Mouse (Mus musculus): ENCODE data around the gene Heatr3. TPM values are rescaled to one million over a fixed set of nuclear protein-coding genes. Genes with fewer than 3 reads are reported as not detected.

Gene Heatr3
- polyA plus RNA-seq, 1 experiment = 3.9 TPM

- H3K27ac ChIP-seq (ENCODE audit: insufficient read depth, low read depth, low read length) = no peak overlapping the region
- no peak for TF ChIP-seq POLR2A (IDR thresholded peaks at IDR 0.05; ENCODE audit: low read depth, low read length)
- TF ChIP-seq CTCF (IDR thresholded peaks at IDR 0.05; ENCODE audit: extremely low read depth, insufficient read length, insufficient replicate concordance, low read depth, low read length) = no peak
- H3K4me3 ChIP-seq (ENCODE audit: low read depth, low read length) = no peak overlapping the region
- no peaks in the 10 kb centered on the region for H3K27me3 ChIP-seq (ENCODE audit: control insufficient read depth, insufficient read depth, low read length)
- H3K36me3 ChIP-seq (ENCODE audit: control insufficient read depth, insufficient read depth, low read length) = no peaks in the 10 kb centered on the region
- 80% methylated on average over 1 of the region's 1 CpGs for WGBS
- no peaks in the 10 kb centered on the region for H3K4me1 ChIP-seq (ENCODE audit: control insufficient read depth, insufficient read depth, insufficient read length, low read length)
These were observed 47.3 kb downstream of the Heatr3 start for GRCm38 (mm10) chr8:88184914-88185313.

- Histone ChIP-seq H3K4me3 (ENCODE audit: low read depth, low read length) (no peak overlapping the region), H3K36me3 (ENCODE audit: control insufficient read depth, insufficient read depth, low read length) (no peaks in the 10 kb centered on the region), H3K4me1 (ENCODE audit: control insufficient read depth, insufficient read depth, insufficient read length, low read length) (no peaks in the 10 kb centered on the region), H3K27ac (ENCODE audit: insufficient read depth, low read depth, low read length) (no peak overlapping the region), H3K27me3 (ENCODE audit: control insufficient read depth, insufficient read depth, low read length) (no peaks in the 10 kb centered on the region)
- WGBS = 89% methylated on average over 6 of the region's 6 CpGs
- TF ChIP-seq CTCF (IDR thresholded peaks at IDR 0.05; ENCODE audit: extremely low read depth, insufficient read length, insufficient replicate concordance, low read depth, low read length) (no peak), POLR2A (IDR thresholded peaks at IDR 0.05; ENCODE audit: low read depth, low read length) (no peak)
These were observed 48.1 kb downstream of the Heatr3 start for GRCm38 (mm10) chr8:88185716-88186115.

- WGBS = 35% methylated on average over 3 of the region's 3 CpGs
- Histone ChIP-seq H3K27me3 (ENCODE audit: control insufficient read depth, insufficient read depth, low read length) (no peaks in the 10 kb centered on the region), H3K27ac (ENCODE audit: insufficient read depth, low read depth, low read length) (no peak overlapping the region), H3K4me1 (ENCODE audit: control insufficient read depth, insufficient read depth, insufficient read length, low read length) (peaks cover 9% of the 10 kb centered on the region; the same call in 1 of the 2 replicates), H3K36me3 (ENCODE audit: control insufficient read depth, insufficient read depth, low read length) (no peaks in the 10 kb centered on the region; the same call in 1 of the 2 replicates), H3K4me3 (ENCODE audit: low read depth, low read length) (no peak overlapping the region)
- TF ChIP-seq CTCF (IDR thresholded peaks at IDR 0.05; ENCODE audit: extremely low read depth, insufficient read length, insufficient replicate concordance, low read depth, low read length) (no peak), POLR2A (IDR thresholded peaks at IDR 0.05; ENCODE audit: low read depth, low read length) (no peak)
These were observed 59.7 kb downstream of the Heatr3 start for GRCm38 (mm10) chr8:88197328-88197727.

GRCm38 (mm10) chr8:88198551-88198944 lies 60.9 kb downstream of the Heatr3 start:
- Histone ChIP-seq H3K4me3 (ENCODE audit: low read depth, low read length) (peak overlapping the region; percentile 96), H3K27me3 (ENCODE audit: control insufficient read depth, insufficient read depth, low read length) (no peaks in the 10 kb centered on the region), H3K36me3 (ENCODE audit: control insufficient read depth, insufficient read depth, low read length) (no peaks in the 10 kb centered on the region; the same call in 1 of the 2 replicates), H3K27ac (ENCODE audit: insufficient read depth, low read depth, low read length) (peak overlapping the region; percentile 71), H3K4me1 (ENCODE audit: control insufficient read depth, insufficient read depth, insufficient read length, low read length) (peaks cover 9% of the 10 kb centered on the region; the same call in 1 of the 2 replicates)
- TF ChIP-seq CTCF (IDR thresholded peaks at IDR 0.05; ENCODE audit: extremely low read depth, insufficient read length, insufficient replicate concordance, low read depth, low read length) = no peak
- TF ChIP-seq POLR2A (IDR thresholded peaks at IDR 0.05; ENCODE audit: low read depth, low read length) = no peak
- under 1% methylated on average over 10 of the region's 10 CpGs for WGBS

- Histone ChIP-seq H3K27me3 (ENCODE audit: control insufficient read depth, insufficient read depth, low read length) (no peaks in the 10 kb centered on the region), H3K4me3 (ENCODE audit: low read depth, low read length) (peak within 1 kb of the TSS; percentile 96), H3K27ac (ENCODE audit: insufficient read depth, low read depth, low read length) (peak within 1 kb of the TSS; percentile 90), H3K4me1 (ENCODE audit: control insufficient read depth, insufficient read depth, insufficient read length, low read length) (peaks cover 9% of the 10 kb centered on the region; the same call in 1 of the 2 replicates), H3K36me3 (ENCODE audit: control insufficient read depth, insufficient read depth, low read length) (no peaks in the 10 kb centered on the region; the same call in 1 of the 2 replicates)
- TF ChIP-seq POLR2A (IDR thresholded peaks at IDR 0.05; ENCODE audit: low read depth, low read length) = peak; percentile 60
- TF ChIP-seq CTCF (IDR thresholded peaks at IDR 0.05; ENCODE audit: extremely low read depth, insufficient read length, insufficient replicate concordance, low read depth, low read length) = no peak
- WGBS = 1% methylated on average over 90 of the region's 97 CpGs
These were observed 61.4 kb downstream of the Heatr3 start, which contains the start of gene Tent4b for GRCm38 (mm10) chr8:88198945-88199571. TSS of gene Tent4b (plus strand) at chr8:88199213.

GRCm38 (mm10) chr8:88199700-88200601 lies 62.3 kb downstream of the Heatr3 start:
- TF ChIP-seq CTCF (IDR thresholded peaks at IDR 0.05; ENCODE audit: extremely low read depth, insufficient read length, insufficient replicate concordance, low read depth, low read length) (no peak), POLR2A (IDR thresholded peaks at IDR 0.05; ENCODE audit: low read depth, low read length) (no peak; the same call in 1 of the 2 replicates)
- Histone ChIP-seq H3K36me3 (ENCODE audit: control insufficient read depth, insufficient read depth, low read length) (peaks cover 3% of the 10 kb centered on the region; the same call in 1 of the 2 replicates), H3K27me3 (ENCODE audit: control insufficient read depth, insufficient read depth, low read length) (no peaks in the 10 kb centered on the region), H3K4me3 (ENCODE audit: low read depth, low read length) (peak overlapping the region; percentile 87), H3K4me1 (ENCODE audit: control insufficient read depth, insufficient read depth, insufficient read length, low read length) (peaks cover 9% of the 10 kb centered on the region; the same call in 1 of the 2 replicates), H3K27ac (ENCODE audit: insufficient read depth, low read depth, low read length) (peak overlapping the region; percentile 58)
- 1% methylated on average over 114 of the region's 117 CpGs for WGBS
